Mouse (Mus musculus): Measurements from ENCODE around the gene Gapt. TPM values are rescaled to one million over a fixed set of nuclear protein-coding genes. Genes with fewer than 3 reads are reported as not detected.

The Gapt gene
- polyA plus RNA-seq, 1 experiment = 0.67 TPM

DNA sequence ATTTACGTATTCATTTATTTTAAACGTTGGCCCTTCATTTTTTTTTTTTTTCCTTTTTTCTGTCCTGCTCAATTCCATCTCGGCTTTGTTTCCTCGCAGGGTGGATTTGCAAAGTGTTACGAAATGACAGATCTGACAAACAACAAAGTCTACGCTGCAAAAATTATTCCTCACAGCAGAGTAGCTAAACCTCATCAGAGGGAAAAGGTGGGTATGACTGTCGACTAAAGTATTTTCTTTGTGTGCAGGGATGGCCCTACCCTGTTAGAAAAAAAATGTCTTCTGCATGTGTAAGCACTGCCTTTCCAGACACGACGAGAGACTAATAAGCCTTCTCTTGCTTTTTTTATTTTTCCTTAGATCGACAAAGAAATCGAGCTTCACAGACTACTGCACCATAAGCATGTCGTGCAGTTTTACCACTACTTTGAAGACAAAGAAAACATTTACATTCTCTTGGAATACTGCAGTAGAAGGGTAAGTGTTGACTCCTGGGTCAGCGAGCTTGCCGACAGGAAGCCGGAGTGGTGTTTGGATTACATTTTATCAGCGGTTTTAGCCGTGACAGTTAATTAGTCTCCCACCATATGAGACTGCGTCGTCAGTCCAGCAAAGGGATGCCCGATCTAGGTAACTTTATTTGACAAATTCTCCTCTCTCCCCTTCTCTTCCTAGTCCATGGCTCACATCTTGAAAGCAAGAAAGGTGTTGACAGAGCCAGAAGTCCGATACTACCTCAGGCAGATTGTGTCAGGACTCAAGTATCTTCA, 39.1 kb upstream of the Gapt start:
- no peak for TF ChIP-seq CTCF (IDR thresholded peaks at IDR 0.05; ENCODE audit: control insufficient read depth, insufficient read depth, insufficient replicate concordance, low read depth, low read length)
- TF ChIP-seq POLR2A (IDR thresholded peaks at IDR 0.05; ENCODE audit: control insufficient read depth, low read depth, low read length) = no peak
- H3K4me3 ChIP-seq (ENCODE audit: control insufficient read depth, low read depth, low read length) = peak overlapping the region; percentile 89
- no peaks in the 10 kb centered on the region for H3K36me3 ChIP-seq (ENCODE audit: control insufficient read depth, insufficient read depth, low read length)
- peaks cover 6% of the 10 kb centered on the region for H3K4me1 ChIP-seq (ENCODE audit: control insufficient read depth, insufficient read depth, low read length)
- no peaks in the 10 kb centered on the region for H3K27me3 ChIP-seq (ENCODE audit: control insufficient read depth, insufficient read depth, low read length)
- no peak overlapping the region for H3K27ac ChIP-seq (ENCODE audit: control insufficient read depth, insufficient read depth, low read depth, low read length)

DNA sequence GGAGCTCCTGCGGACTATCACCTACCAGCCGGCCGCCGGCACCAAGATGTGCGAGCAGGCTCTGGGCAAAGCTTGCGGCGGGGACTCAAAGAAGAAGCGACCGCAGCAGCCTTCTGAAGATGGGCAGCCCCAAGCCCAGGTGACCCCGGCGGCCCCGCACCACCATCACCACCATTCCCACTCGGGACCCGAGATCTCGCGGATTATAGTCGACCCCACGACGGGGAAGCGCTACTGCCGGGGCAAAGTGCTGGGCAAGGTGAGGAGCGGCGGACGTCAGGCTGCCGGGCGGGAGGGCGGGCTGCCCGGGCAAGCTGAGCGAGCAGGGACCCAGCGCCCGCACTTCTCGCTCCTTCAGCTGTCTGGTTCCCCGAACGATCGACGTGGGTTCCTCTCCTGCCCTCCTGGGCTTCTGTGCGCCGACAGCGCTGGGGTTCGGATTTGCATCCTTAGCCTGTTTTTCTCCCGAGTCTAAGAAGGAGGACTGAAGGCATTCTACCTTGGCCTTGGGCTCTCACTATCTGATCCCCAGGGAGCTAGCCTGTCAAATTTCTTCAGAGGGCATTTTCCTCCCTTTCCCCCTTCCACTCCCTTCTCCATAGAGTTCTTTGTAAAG, 38.3 kb upstream of the Gapt start:
- Histone ChIP-seq H3K4me1 (ENCODE audit: control insufficient read depth, insufficient read depth, low read length) (peaks cover 6% of the 10 kb centered on the region), H3K27me3 (ENCODE audit: control insufficient read depth, insufficient read depth, low read length) (no peaks in the 10 kb centered on the region), H3K4me3 (ENCODE audit: control insufficient read depth, low read depth, low read length) (peak overlapping the region; percentile 89), H3K27ac (ENCODE audit: control insufficient read depth, insufficient read depth, low read depth, low read length) (peak overlapping the region; percentile 56), H3K36me3 (ENCODE audit: control insufficient read depth, insufficient read depth, low read length) (no peaks in the 10 kb centered on the region)
- no peak for TF ChIP-seq CTCF (IDR thresholded peaks at IDR 0.05; ENCODE audit: control insufficient read depth, insufficient read depth, insufficient replicate concordance, low read depth, low read length)
- no peak for TF ChIP-seq POLR2A (IDR thresholded peaks at IDR 0.05; ENCODE audit: control insufficient read depth, low read depth, low read length)

DNA sequence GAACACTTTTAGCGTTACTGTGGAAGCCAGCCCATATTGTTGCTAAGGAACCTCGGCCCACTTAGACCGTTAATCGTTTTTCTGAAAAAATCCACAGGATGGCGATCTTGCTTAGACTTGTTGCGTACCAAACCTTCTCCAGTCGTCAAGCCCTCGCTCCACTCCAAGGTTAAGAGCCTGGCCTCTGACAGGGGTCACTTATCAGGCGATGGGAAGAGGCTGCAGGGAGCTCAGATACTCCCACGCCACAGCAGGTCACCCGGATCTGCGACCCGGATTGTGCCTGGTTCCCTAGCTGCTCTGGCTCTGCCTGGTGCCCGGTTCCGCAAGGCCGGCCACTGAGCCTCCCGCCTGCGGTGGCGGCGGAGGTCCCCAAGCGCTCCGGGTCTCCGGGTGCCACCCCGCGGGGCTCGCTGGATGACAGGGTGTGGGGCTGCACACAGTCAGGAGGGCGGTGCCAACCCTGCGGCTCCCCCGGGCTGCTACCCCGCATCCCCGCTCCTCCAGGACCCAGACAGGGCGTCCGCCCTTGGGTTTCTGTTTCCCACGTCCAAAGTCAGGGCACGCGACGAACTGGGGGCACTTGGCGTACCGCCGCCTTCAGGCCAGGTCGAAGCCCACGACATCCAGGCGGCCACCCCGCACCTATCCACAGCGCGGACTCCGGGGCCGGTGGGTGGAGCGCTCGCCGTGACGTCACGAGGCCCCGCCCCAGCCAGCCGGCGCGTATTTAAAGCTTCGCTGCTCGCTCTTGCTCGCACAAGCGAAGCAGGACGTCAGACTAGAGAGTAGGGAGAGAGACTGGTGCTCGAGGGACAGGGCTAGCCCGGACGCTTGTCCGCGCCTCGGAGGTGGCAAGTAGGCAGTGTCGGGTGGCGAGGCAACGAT, 37.5 kb upstream of the Gapt start, which contains the start of gene Plk2:
Gene Plk2, plus strand, starts transcription at position 756 of the 888 bp plus-strand sequence.
- H3K27ac ChIP-seq (ENCODE audit: control insufficient read depth, insufficient read depth, low read depth, low read length) = peak within 1 kb of the TSS; percentile 71
- TF ChIP-seq CTCF (IDR thresholded peaks at IDR 0.05; ENCODE audit: control insufficient read depth, insufficient read depth, insufficient replicate concordance, low read depth, low read length) (peak; percentile 35; the same call in 1 of the 2 replicates), POLR2A (IDR thresholded peaks at IDR 0.05; ENCODE audit: control insufficient read depth, low read depth, low read length) (peak; percentile 99)

DNA sequence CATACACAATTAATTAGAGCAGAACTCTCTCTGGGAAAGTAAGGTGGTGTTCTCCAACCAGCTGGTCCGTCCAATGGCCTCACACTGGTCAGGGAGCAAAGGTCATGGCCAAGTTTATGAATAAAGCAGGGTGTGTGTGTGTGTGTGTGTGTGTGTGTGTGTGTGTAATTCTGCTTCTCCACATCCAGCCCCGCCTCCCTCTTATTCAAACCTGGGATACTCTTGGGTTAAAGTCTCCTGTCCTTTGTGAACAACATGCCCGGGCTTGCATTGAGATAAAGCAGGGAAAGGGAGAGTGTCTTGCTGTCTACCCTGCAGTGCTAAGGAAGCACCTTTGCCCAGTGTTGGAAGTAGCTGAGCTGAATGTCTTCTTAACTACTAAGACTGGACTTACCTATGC, 35.6 kb upstream of the Gapt start:
- H3K4me1 ChIP-seq (ENCODE audit: control insufficient read depth, insufficient read depth, low read length) = peaks cover 3% of the 10 kb centered on the region
- H3K36me3 ChIP-seq (ENCODE audit: control insufficient read depth, insufficient read depth, low read length) = no peaks in the 10 kb centered on the region
- no peaks in the 10 kb centered on the region for H3K27me3 ChIP-seq (ENCODE audit: control insufficient read depth, insufficient read depth, low read length)
- TF ChIP-seq POLR2A (IDR thresholded peaks at IDR 0.05; ENCODE audit: control insufficient read depth, low read depth, low read length) = no peak
- no peak for TF ChIP-seq CTCF (IDR thresholded peaks at IDR 0.05; ENCODE audit: control insufficient read depth, insufficient read depth, insufficient replicate concordance, low read depth, low read length)
- H3K4me3 ChIP-seq (ENCODE audit: control insufficient read depth, low read depth, low read length) = peak overlapping the region; percentile 13; the same call in 1 of the 2 replicates
- no peak overlapping the region for H3K27ac ChIP-seq (ENCODE audit: control insufficient read depth, insufficient read depth, low read depth, low read length)

More for the DNA sequence above, 37.5 kb upstream of the Gapt start, which contains the start of gene Plk2:
- H3K36me3 ChIP-seq (ENCODE audit: control insufficient read depth, insufficient read depth, low read length) = no peaks in the 10 kb centered on the region
- H3K4me3 ChIP-seq (ENCODE audit: control insufficient read depth, low read depth, low read length) = peak within 1 kb of the TSS; percentile 89
- peaks cover 5% of the 10 kb centered on the region for H3K4me1 ChIP-seq (ENCODE audit: control insufficient read depth, insufficient read depth, low read length)
- H3K27me3 ChIP-seq (ENCODE audit: control insufficient read depth, insufficient read depth, low read length) = no peaks in the 10 kb centered on the region

DNA sequence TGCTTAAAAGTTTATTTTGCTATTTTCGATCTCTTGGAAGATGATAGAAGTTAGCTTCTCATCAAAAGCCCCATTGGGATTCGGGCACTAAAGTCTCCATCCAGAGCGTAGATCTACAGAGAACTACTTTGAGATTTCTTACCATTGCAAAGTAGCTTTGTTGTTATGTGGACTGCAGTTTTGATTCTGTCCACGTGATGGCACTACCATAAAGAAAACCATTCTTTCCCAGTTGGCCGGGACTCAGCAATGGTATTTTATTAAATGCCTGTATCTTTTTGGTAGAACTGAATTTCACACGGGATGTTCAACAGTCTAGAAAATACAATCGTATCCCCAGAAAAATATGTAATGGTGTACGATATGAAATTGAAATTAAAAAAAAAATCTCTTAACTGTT, 35.2 kb upstream of the Gapt start:
- Histone ChIP-seq H3K36me3 (ENCODE audit: control insufficient read depth, insufficient read depth, low read length) (no peaks in the 10 kb centered on the region), H3K27me3 (ENCODE audit: control insufficient read depth, insufficient read depth, low read length) (no peaks in the 10 kb centered on the region)
- no peak for TF ChIP-seq POLR2A (IDR thresholded peaks at IDR 0.05; ENCODE audit: control insufficient read depth, low read depth, low read length)
- TF ChIP-seq CTCF (IDR thresholded peaks at IDR 0.05; ENCODE audit: control insufficient read depth, insufficient read depth, insufficient replicate concordance, low read depth, low read length) = no peak

DNA sequence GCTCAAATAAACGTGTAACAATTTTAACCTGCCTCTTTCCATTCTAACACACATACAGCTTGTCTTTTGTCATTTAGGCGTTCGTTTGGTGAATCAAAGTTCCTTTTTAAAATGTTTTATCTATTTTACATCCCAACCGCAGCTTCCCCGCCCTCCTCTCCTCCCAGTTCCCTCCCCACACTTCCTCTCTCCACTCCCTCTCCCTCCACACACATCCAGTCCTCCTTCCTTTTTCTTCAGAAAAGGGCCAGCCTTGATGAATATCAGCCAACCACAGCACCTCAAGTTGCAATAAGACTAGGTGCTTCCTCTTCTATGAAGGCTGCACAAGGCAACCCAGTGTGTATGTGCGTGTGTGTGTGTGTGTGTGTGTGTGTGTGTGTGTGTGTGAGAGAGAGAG, 27.5 kb upstream of the Gapt start:
- no peaks in the 10 kb centered on the region for H3K27me3 ChIP-seq (ENCODE audit: control insufficient read depth, insufficient read depth, low read length)
- no peaks in the 10 kb centered on the region; the same call in 1 of the 2 replicates for H3K4me1 ChIP-seq (ENCODE audit: control insufficient read depth, insufficient read depth, low read length)
- H3K27ac ChIP-seq (ENCODE audit: control insufficient read depth, insufficient read depth, low read depth, low read length) = no peak overlapping the region
- no peaks in the 10 kb centered on the region for H3K36me3 ChIP-seq (ENCODE audit: control insufficient read depth, insufficient read depth, low read length)
- TF ChIP-seq CTCF (IDR thresholded peaks at IDR 0.05; ENCODE audit: control insufficient read depth, insufficient read depth, insufficient replicate concordance, low read depth, low read length) = no peak
- TF ChIP-seq POLR2A (IDR thresholded peaks at IDR 0.05; ENCODE audit: control insufficient read depth, low read depth, low read length) = no peak
- H3K4me3 ChIP-seq (ENCODE audit: control insufficient read depth, low read depth, low read length) = no peak overlapping the region

More for the DNA sequence above, 35.2 kb upstream of the Gapt start:
- Histone ChIP-seq H3K4me3 (ENCODE audit: control insufficient read depth, low read depth, low read length) (no peak overlapping the region), H3K27ac (ENCODE audit: control insufficient read depth, insufficient read depth, low read depth, low read length) (no peak overlapping the region), H3K4me1 (ENCODE audit: control insufficient read depth, insufficient read depth, low read length) (peaks cover 3% of the 10 kb centered on the region)
